Mouse (Mus musculus): Measurements from ENCODE around the gene Dennd2d. TPM values are rescaled to one million over a fixed set of nuclear protein-coding genes. Genes with fewer than 3 reads are reported as not detected.

Dennd2d gene
- polyA plus RNA-seq, 1 experiment from 2014 or later, result 0.67 TPM

- Histone ChIP-seq H3K9ac (no peak overlapping the region), H3K4me3 (no peak overlapping the region), H3K4me2 (no peak overlapping the region), H3K27me3 (replicated peaks) (peaks cover 11% of the 10 kb centered on the region), H3K27ac (no peak overlapping the region), H3K36me3 (replicated peaks) (no peaks in the 10 kb centered on the region), H3K4me1 (peaks cover 9% of the 10 kb centered on the region; the same call in 1 of the 2 replicates), H3K9me3 (no peaks in the 10 kb centered on the region)
- no peak for ATAC-seq (replicated peaks)
- 80% methylated on average over 4 of the region's 4 CpGs for WGBS
Measured at GRCm38 (mm10) chr3:106483796-106484405, 1.7 kb downstream of the Dennd2d start.

DNA sequence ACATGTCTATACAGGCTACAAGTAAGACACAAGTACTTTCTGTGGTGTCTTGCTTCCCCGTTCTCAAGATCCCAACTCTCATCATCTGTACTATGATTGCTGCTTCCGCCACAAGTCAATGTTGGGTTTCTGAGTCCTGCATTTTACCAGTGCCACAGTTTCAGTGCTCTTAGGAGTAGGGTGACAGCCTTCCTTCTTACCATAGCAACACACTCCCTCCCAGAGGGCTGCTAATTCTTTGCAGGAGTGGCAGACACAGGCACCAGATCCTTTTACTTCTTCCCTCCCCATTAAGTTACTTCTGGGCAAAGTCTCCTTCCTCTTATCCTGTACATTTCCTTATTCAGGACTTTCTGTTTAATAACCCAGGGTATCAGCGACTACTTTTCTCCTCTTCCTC lies 2.7 kb downstream of the Dennd2d start:
- Histone ChIP-seq H3K27ac (no peak overlapping the region), H3K27me3 (replicated peaks) (peaks cover 11% of the 10 kb centered on the region), H3K4me3 (no peak overlapping the region), H3K9me3 (no peaks in the 10 kb centered on the region), H3K9ac (no peak overlapping the region), H3K36me3 (replicated peaks) (no peaks in the 10 kb centered on the region), H3K4me1 (peaks cover 9% of the 10 kb centered on the region; the same call in 1 of the 2 replicates), H3K4me2 (no peak overlapping the region)
- no peak for ATAC-seq (replicated peaks)
- 85% methylated on average over 3 of the region's 3 CpGs for WGBS

DNA sequence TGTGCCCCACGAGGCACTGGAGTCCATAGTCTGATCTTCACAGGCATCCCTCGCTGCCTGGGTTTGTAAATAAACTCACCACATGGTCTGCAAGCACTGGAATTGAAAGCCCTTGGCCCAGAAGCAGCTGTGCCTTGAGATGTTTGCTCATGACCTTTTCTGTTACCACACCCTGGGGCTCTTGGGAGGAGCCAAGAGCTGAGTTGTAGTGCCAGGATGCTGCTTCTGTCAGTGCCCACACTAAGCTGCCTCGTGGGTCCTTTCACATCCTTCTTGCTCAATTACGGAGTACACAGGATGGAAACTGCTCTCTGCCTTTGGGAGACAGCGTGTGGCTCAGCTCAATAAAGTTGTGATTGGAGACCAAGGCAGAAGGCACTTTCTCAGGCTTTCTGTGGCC lies 3.6 kb downstream of the Dennd2d start:
- Histone ChIP-seq H3K27ac (no peak overlapping the region), H3K4me3 (no peak overlapping the region), H3K9me3 (no peaks in the 10 kb centered on the region), H3K27me3 (replicated peaks) (peaks cover 11% of the 10 kb centered on the region), H3K4me2 (no peak overlapping the region), H3K4me1 (peaks cover 9% of the 10 kb centered on the region; the same call in 1 of the 2 replicates), H3K36me3 (replicated peaks) (no peaks in the 10 kb centered on the region), H3K9ac (no peak overlapping the region)
- WGBS, result 72% methylated on average over 5 of the region's 5 CpGs
- no peak for ATAC-seq (replicated peaks)

DNA sequence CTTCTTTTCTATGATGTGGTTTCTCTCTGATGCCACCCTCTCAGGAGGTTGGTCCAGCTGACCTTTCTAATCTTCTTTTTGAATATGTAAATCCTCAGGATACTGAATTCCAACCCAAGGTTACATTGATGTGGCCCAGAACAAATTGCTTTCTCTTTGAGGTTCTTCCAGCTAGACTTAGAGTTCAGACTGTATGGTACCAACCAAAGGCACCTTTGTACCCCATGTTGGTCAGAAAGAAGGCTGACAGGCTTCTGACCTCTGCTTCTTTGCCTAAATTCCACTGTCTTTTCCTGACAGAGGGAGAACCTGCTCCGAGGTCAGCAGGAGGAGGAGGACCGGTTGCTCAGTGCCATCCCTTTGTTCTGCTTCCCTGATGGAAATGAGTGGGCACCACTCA lies 5.3 kb downstream of the Dennd2d start:
- no peak for ATAC-seq (replicated peaks)
- WGBS, result 69% methylated on average over 2 of the region's 2 CpGs
- Histone ChIP-seq H3K4me1 (peaks cover 5% of the 10 kb centered on the region; the same call in 1 of the 2 replicates), H3K4me2 (no peak overlapping the region), H3K27ac (no peak overlapping the region), H3K9ac (no peak overlapping the region), H3K36me3 (replicated peaks) (no peaks in the 10 kb centered on the region), H3K9me3 (no peaks in the 10 kb centered on the region), H3K27me3 (replicated peaks) (0 out of 2 replicates have a peak, but pooled peaks cover under 1% of the 10 kb centered on the region), H3K4me3 (no peak overlapping the region)

GRCm38 (mm10) chr3:106490239-106490638 lies 8.0 kb downstream of the Dennd2d start:
- H3K9me3 ChIP-seq, result no peaks in the 10 kb centered on the region
- H3K4me1 ChIP-seq, result no peaks in the 10 kb centered on the region
- no peak overlapping the region for H3K27ac ChIP-seq
- no peaks in the 10 kb centered on the region for H3K36me3 ChIP-seq (replicated peaks)
- H3K4me2 ChIP-seq, result no peak overlapping the region
- no peak for ATAC-seq (replicated peaks)
- 91% methylated on average over 4 of the region's 4 CpGs for WGBS
- H3K27me3 ChIP-seq (replicated peaks), result no peaks in the 10 kb centered on the region
- no peak overlapping the region for H3K9ac ChIP-seq
- no peak overlapping the region for H3K4me3 ChIP-seq

DNA sequence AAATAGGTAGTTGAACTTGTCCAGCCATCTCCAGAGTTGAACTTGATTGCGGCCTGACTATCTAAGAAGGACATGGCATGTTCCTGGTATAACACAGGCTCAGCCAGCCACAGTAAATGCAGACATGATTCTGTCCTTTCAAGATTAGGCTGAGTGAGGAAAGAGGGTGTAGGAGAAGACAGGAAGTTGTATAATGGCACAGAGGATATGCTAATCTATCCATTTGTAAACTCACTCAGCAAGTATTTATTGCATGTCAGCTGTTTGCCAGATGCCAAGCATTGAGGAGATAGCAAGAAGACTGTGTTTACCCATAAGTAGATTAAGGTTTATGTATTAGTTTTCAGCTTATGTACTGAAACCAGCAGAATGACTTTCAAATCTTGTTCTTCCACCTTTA lies 10.5 kb downstream of the Dennd2d start:
- no peaks in the 10 kb centered on the region for H3K27me3 ChIP-seq (replicated peaks)
- H3K4me1 ChIP-seq, result no peaks in the 10 kb centered on the region

DNA sequence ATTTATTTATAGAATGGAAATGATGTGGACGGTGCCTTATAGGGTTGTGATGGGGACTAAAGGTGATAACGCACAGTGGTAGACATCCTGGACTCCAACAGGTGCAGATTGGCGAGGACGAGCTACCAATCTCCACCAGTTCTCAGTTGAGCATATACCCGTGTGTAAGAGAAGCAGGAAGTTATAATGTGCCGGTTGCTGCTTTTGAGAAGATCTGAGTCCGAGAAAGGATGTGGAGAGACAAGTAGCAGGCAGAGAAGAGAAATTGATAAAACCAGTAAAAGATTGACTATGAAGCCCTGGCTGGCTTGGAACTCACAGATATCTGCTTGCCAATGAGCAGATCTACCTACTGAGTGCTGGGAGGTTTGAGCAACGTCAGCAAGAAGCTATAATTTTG lies 11.0 kb downstream of the Dennd2d start:
- no peak for ATAC-seq (replicated peaks)
- H3K9me3 ChIP-seq, result no peaks in the 10 kb centered on the region
- WGBS, result 89% methylated on average over 8 of the region's 8 CpGs
- H3K9ac ChIP-seq, result no peak overlapping the region
- H3K27me3 ChIP-seq (replicated peaks), result no peaks in the 10 kb centered on the region
- no peak overlapping the region for H3K27ac ChIP-seq
- H3K4me3 ChIP-seq, result no peak overlapping the region
- H3K4me1 ChIP-seq, result no peaks in the 10 kb centered on the region
- H3K4me2 ChIP-seq, result no peak overlapping the region
- H3K36me3 ChIP-seq (replicated peaks), result no peaks in the 10 kb centered on the region

More for the DNA sequence above, 10.5 kb downstream of the Dennd2d start:
- 83% methylated on average over 1 of the region's 1 CpGs for WGBS
- Histone ChIP-seq H3K36me3 (replicated peaks) (no peaks in the 10 kb centered on the region), H3K4me2 (no peak overlapping the region), H3K9ac (no peak overlapping the region), H3K4me3 (no peak overlapping the region), H3K27ac (no peak overlapping the region), H3K9me3 (no peaks in the 10 kb centered on the region)
- ATAC-seq (replicated peaks), result no peak

DNA sequence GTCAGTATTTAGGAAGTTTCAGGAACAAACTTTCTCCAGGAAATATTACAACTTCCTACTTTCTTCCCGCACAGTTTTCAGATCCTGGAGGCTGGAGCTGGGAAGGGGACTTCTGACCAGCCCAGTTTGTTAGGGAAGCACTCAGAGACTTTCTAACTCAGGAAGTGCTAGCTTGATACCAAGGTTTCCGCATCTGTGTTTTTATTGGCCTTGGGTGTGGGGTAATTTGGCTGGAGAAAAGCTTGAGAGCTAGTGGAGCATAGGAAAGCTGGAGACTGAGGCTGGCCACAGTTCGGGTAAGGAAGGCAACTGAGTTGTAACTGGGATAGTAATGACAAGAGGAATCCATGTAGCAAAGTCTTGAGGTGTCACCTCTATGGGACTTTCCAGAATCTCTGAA lies 11.7 kb downstream of the Dennd2d start:
- no peaks in the 10 kb centered on the region for H3K36me3 ChIP-seq (replicated peaks)
- H3K4me1 ChIP-seq, result no peaks in the 10 kb centered on the region
- no peak overlapping the region for H3K9ac ChIP-seq
- H3K4me2 ChIP-seq, result no peak overlapping the region
- no peaks in the 10 kb centered on the region for H3K9me3 ChIP-seq
- no peaks in the 10 kb centered on the region for H3K27me3 ChIP-seq (replicated peaks)
- WGBS, result 78% methylated on average over 3 of the region's 3 CpGs
- no peak overlapping the region for H3K27ac ChIP-seq
- H3K4me3 ChIP-seq, result no peak overlapping the region
- no peak for ATAC-seq (replicated peaks)

DNA sequence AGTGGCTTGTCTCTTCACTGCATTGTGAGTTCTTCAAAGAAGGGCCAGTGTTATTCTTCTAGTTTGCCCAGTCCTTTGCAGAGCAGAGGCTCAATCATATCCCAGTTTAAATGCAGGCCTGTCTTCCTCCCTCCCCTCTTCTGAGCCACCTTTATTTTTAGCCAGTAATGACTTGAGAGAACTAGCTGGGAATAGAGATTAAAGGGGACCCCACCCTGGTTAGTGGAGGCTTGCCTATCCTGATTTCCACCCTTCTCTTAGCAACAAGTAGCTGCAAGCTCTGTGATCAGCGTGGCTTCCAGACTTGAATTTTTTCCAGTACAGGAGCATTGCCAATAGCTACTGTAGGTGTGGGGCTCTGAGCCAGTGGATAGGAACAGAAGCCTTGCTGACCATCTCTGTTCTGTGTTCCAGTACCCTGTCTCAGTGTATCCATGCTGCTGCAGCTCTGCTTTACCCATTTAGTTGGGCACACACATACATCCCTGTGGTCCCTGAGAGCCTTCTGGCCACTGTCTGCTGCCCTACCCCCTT lies 12.3 kb downstream of the Dennd2d start:
- H3K36me3 ChIP-seq (replicated peaks), result no peaks in the 10 kb centered on the region

DNA sequence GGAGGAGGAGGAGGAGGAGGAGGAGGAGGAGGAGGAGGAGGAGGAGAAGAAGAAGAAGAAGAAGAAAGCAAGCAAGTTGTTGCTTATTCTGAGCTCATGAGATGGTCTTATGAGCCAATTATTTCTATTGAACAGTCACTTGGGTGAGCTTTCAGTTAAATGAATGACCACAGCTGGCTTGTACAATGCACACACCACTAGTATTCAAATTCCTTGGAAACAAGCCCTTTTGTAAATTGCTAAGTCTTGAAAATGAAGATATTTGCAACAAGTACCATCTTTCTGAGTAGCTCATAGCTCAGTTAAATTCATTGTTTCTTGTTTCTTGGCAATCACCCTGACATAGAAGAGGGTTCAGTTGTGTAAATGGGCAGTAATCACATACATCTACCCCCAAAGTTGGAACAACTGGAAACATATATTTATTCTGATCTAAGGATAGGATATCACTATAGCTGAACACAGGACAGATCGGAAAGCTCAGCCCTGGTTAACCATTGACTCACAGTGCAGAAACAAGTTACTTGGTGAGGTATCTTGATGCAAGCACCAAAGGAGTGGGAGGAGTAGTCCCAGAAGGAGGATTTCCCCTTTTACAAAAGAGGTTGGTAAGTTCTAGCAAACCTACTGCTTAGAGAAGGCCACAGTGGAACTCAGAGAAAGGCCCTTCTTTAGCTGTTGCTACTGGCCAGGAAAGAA lies 13.3 kb downstream of the Dennd2d start:
- H3K4me3 ChIP-seq, result no peak overlapping the region
- no peak for ATAC-seq (replicated peaks)
- 94% methylated on average over 1 of the region's 1 CpGs for WGBS
- no peaks in the 10 kb centered on the region for H3K36me3 ChIP-seq (replicated peaks)
- H3K9me3 ChIP-seq, result no peaks in the 10 kb centered on the region
- H3K9ac ChIP-seq, result no peak overlapping the region
- no peak overlapping the region for H3K27ac ChIP-seq
- H3K4me2 ChIP-seq, result no peak overlapping the region
- no peaks in the 10 kb centered on the region for H3K27me3 ChIP-seq (replicated peaks)
- H3K4me1 ChIP-seq, result no peaks in the 10 kb centered on the region

More for the DNA sequence above, 12.3 kb downstream of the Dennd2d start:
- H3K4me3 ChIP-seq, result no peak overlapping the region
- 88% methylated on average over 1 of the region's 1 CpGs for WGBS
- H3K27me3 ChIP-seq (replicated peaks), result no peaks in the 10 kb centered on the region
- no peaks in the 10 kb centered on the region for H3K4me1 ChIP-seq
- no peak overlapping the region for H3K27ac ChIP-seq
- no peak overlapping the region for H3K4me2 ChIP-seq
- ATAC-seq (replicated peaks), result no peak
- H3K9me3 ChIP-seq, result no peaks in the 10 kb centered on the region
- no peak overlapping the region for H3K9ac ChIP-seq

- Histone ChIP-seq H3K27me3 (replicated peaks) (no peaks in the 10 kb centered on the region), H3K9ac (no peak overlapping the region), H3K36me3 (replicated peaks) (no peaks in the 10 kb centered on the region), H3K9me3 (no peaks in the 10 kb centered on the region), H3K4me3 (no peak overlapping the region), H3K27ac (no peak overlapping the region), H3K4me1 (no peaks in the 10 kb centered on the region), H3K4me2 (no peak overlapping the region)
- ATAC-seq (replicated peaks), result no peak
- WGBS, result 74% methylated on average over 4 of the region's 4 CpGs
Measured at GRCm38 (mm10) chr3:106496045-106496721, 14.0 kb downstream of the Dennd2d start.

DNA sequence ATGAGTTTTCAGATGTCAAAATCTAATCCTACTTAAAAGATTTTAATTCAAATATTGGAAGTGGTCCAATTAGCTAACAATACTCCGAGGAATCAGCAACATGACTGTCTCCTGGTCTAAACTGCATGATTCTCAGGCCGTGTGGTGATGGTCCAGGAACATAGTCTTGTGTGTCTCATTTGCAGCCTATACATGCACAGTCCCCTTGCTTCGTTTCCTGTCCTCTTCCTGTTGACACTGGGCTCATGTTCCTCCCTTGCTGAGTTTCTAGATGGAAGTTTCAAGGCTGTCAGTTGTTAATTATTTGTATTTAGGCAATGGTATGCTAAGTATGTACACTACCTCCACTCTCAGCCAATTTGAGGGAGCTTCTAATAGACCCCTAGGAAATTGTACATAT lies 14.8 kb downstream of the Dennd2d start:
- Histone ChIP-seq H3K9me3 (no peaks in the 10 kb centered on the region), H3K27me3 (replicated peaks) (no peaks in the 10 kb centered on the region), H3K4me2 (no peak overlapping the region), H3K36me3 (replicated peaks) (no peaks in the 10 kb centered on the region), H3K4me1 (no peaks in the 10 kb centered on the region), H3K9ac (no peak overlapping the region), H3K27ac (no peak overlapping the region), H3K4me3 (no peak overlapping the region)
- ATAC-seq (replicated peaks), result no peak
- 75% methylated on average over 3 of the region's 3 CpGs for WGBS

Measured in midbrain, embryonic 15.5 days (tissue).